Mouse (Mus musculus) inflammation-experienced regulatory T-cells, adult 6 months (primary cell): Measurements from ENCODE around the gene Arhgef40. TPM values are rescaled to one million over a fixed set of nuclear protein-coding genes. Genes with fewer than 3 reads are reported as not detected.
A peak's percentile ranks its signal among the peaks of the same experiment; 100 is the strongest.
"Not testable (repeated sequence)": the region's sequence is repeated elsewhere in the genome, so short reads cannot be mapped to it uniquely, and the experiment has no call there.

Source experiments
- ATAC-seq: one replicate; pipeline ENCODE4 v1.8.0; 2017
- polyA plus RNA-seq, 3 experiments: library from polyadenylated mRNA; unstranded; fragments of 100-300 nt; shearing (Covaris generic); gene quantifications; one replicate each; pipeline ENCODE4 v1.2.1; 2017

Gene Arhgef40
- polyA plus RNA-seq, 3 experiments from 2014 or later, result 0.41 to 1.3 (median 0.90) TPM

- peak; percentile 20 for ATAC-seq
These were observed 34.6 kb downstream of the Arhgef40 start for GRCm38 (mm10) chr14:52019051-52019589.

DNA sequence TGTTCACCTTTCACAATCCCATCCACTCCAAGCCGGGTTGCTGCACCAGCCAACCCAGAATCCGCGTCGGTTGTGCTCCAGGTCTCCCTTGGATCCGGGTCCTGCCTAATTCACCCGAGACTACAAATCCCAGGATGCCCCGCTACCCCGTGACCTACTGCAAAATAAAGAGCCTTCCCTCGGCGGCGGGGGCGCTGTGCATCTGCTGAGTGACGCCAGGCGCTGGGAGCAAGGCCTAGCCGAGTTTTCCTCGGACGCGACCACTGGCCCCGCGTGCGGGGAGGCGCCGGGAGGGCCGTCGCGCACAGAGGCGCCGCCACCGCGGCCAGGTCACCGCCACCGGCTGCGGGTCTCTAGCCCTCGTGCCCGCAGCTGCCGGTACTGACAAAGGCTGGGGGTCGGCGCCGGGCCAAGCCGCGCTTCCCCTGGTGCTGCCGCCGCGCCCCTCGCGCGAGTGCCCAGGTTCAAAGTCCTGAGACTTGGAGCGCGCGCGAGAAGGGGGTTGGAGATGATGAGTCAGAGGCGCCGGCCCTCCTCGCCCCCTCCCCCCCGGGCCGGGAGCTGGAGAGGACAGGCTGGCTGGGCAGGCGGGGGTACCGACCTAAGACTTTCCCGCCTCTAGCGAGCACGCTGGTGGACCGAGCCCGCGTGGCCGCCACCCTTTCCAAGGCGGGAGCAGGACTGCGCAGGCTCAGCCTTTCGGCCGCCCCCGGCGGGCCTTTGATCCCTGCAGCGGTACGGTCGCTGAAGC, 35.2 kb downstream of the Arhgef40 start:
- peak; percentile 76 for ATAC-seq

- ATAC-seq, result peak; percentile 13
These were observed 36.1 kb downstream of the Arhgef40 start, which contains the start of gene Zfp219 for GRCm38 (mm10) chr14:52020486-52021137. Gene Zfp219 (minus strand): TSS chr14:52020733.

DNA sequence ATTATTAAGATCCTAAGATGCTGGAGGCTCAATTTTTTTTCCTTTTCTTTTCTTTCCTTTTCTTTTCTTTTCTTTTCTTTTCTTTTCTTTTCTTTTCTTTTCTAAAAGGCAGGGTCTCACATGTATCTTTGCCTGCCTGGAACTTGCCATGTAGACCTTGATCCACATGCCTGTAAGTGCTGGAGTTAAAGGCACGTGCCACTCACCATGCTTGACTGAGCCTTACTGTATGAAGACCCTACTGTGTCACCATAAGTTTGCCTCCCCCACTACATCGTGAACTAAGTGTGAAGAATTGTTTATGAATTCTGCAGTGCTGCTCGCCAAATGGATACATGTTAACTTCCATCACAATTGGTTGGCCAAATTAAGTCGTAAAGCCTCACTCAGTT, 36.6 kb downstream of the Arhgef40 start:
- ATAC-seq, result no peak

GRCm38 (mm10) chr14:52021568-52022212, 37.2 kb downstream of the Arhgef40 start:
- no peak for ATAC-seq

DNA sequence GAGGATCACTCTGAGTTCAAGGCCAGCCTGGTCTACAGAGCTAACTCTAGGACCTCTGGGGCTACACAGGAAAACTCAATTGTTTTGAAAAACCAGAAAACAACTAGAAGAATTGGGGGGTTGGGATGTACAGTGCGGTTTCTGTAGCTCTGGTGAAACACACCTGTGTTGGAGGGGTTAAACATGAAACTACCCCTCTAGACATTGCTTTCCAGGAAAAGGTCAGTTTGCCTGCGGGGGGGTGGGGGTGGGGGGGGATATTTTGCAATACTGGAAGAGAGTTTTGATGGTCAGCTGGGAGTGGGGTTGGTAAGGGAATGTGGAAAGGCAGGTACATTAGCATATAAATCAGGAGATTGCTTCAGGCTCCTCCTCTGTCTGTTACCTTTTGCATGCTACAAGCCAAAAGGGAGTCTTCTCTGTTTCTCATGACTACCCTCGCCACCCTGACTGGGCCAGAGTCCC, 37.8 kb downstream of the Arhgef40 start:
- no peak for ATAC-seq

- peak; percentile 61 for ATAC-seq
These were observed 38.4 kb downstream of the Arhgef40 start for GRCm38 (mm10) chr14:52022709-52023459.

DNA sequence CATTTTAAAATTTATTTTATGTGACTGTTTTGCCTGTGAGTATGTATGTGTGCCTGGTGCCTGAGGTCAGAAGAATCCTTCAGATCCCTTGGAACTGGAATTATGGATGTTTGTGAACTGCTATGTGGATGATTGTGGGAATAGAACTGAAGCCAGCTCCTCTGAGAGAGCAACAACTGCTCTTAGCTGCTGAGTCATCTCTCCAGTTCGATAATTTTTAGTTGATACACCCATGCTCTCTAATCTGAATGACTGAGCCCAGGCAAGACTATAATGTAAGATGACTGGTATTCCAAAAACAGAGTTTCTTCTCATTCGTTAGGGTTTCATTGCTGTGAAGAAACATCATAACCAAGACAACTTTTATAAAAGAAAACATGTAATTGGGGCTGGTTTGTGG, 39.6 kb downstream of the Arhgef40 start:
- no peak for ATAC-seq

DNA sequence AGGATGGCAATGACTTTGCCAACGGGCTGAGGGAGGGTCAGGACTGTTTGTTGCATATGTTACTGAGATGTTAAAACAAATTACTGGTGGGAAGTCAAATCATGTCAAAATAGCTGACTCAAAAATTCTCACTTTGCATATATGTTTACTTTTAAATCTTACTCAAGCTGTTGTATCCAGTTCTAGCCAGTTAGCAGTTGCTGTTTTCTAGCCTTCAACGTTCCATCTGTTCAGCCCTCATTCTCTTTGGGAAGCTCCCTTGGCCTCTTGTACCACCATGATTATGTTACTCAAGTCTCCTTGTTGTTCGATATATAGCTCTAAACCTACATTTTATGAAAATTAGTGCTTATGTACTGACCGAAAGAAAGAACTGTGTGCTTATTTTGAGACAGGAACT, 41.8 kb downstream of the Arhgef40 start:
- ATAC-seq, result no peak

DNA sequence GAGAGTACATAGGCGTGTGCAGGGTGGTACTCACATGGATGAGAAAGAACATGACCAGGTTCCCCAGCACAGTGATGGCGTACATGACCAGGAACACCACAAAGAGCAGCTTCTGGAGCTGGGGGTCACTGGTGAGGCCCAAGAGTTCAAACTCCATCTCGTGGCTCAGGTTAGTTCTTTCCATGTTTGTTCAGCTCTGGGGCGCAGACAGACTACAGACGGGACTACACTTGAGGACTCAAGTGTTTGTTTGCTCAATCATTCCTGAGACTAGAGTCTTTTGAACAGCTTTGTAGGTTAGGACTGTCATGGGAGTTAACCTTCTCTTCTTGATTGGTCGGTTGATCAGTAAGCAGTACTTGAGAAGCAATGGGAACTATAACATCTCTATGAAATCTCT, 51.4 kb downstream of the Arhgef40 start:
- ATAC-seq, result no peak

DNA sequence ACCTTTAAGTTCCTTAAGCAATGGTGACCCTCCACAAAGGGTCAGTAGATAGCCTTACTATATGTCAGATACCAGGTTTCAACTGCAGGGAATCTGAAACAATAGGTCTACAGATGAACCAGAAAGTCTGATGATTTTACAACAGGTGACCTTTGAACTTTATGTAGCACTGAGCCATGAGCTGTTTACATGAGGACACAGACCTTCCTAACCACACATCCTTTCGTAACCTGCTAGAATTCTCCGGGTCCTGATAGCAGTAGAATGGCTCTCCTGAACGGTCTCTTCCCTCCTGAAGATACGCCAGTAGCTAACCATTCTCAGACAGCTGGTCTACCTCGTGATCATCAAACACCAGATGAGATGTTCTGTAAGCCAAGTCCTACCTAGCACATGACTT, 54.8 kb downstream of the Arhgef40 start:
- no peak for ATAC-seq

- not testable (repeated sequence) for ATAC-seq
These were observed 57.8 kb downstream of the Arhgef40 start, which contains the start of gene Olfr221 for GRCm38 (mm10) chr14:52042359-52042758. Gene Olfr221 (minus strand): TSS chr14:52042459.

DNA sequence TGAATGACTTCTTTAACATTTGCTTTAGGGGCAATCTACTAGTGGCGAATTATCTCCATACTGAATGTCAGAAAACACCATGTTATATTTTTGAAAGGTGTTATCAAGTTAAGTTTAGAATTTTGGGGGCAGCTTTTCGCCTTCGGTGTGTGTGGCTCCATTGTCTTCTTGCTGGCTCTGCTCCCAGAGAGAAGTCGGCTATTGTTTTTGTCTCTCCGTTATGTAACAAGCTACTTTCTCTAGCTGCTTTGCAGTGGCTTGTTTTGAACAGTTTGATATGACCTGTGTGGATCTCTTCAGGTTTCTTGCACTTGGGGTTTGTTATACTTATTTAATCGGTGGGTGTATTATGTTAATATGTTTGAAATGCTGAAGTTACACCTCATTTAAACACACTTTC, 58.9 kb downstream of the Arhgef40 start:
- ATAC-seq, result no peak

DNA sequence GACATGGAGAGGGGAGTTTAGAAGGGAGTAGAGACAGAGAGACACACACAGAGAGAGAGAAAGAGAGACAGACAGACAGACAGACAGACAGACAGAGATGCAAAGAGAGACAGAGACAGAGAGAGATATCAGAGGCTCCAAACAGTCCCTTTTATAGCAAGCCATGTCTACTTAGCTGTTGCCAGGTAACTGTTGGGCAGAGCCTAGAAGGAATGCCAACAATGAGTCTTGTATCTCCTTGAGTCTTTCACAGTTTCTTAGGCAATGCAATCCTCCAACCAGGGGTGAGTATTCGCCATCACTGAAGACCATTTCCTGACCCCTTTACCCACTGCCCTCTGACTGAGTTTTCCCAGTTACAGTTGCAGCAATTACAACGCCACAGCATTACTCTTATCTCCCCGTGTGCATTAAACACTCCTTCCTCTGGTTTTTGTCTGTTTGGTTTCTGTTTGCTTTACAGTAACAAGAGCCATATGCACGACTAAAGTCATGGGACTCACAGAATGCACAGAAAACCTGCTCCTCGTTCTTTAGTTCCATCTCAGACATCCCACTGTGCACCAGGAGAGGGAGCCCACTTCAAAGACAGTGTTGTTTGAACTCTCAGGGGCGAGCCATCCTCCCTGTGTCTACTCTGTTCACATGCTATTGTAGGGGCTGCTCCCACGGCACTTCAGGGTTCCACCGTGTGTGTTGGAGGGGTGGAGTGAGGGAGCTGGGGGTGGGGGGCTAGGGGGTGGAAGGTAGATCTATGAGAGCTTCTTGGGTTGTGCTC, 60.6 kb downstream of the Arhgef40 start:
- ATAC-seq, result no peak

- no peak for ATAC-seq
These were observed 61.5 kb downstream of the Arhgef40 start for GRCm38 (mm10) chr14:52045966-52046565.

GRCm38 (mm10) chr14:52052720-52053119, 68.2 kb downstream of the Arhgef40 start:
- ATAC-seq, result not testable (repeated sequence)

Other genes starting within 250 kb of the Arhgef40 start
- not detected for gene Ang4, start 211.1 kb upstream of the Arhgef40 start, polyA plus RNA-seq
- not detected for gene AY358078, start 184.7 kb upstream of the Arhgef40 start, polyA plus RNA-seq
- gene Ear6, start 131.0 kb upstream of the Arhgef40 start, polyA plus RNA-seq, result not detected
- gene Mettl17, start 99.9 kb upstream of the Arhgef40 start, polyA plus RNA-seq, result 10 to 100 TPM; 26.7 to 75.2 (median 69.3) TPM
- under 1 TPM; 0.29 to 0.40 (median 0.34) TPM for gene Slc39a2, start 91.8 kb upstream of the Arhgef40 start, polyA plus RNA-seq
- 10 to 100 TPM in 2 of 3 experiments, 1 to 10 TPM in 1; 9.3 to 31.1 (median 21.3) TPM for gene Ndrg2, start 70.6 kb upstream of the Arhgef40 start, polyA plus RNA-seq
- not detected for gene Tppp2, start 66.3 kb upstream of the Arhgef40 start, polyA plus RNA-seq
- gene Rnase13, start 61.9 kb upstream of the Arhgef40 start, polyA plus RNA-seq, result not detected
- under 1 TPM in 1 of 3 experiments, not detected in 2; 0.87 TPM for gene Tmem253, start 30.9 kb downstream of the Arhgef40 start, polyA plus RNA-seq
- gene Zfp219, start 36.0 kb downstream of the Arhgef40 start, polyA plus RNA-seq, result 1 to 10 TPM; 1.4 to 1.9 (median 1.6) TPM
- gene Olfr221, start 57.7 kb downstream of the Arhgef40 start, polyA plus RNA-seq, result not detected
- gene Hnrnpc, start 119.3 kb downstream of the Arhgef40 start, polyA plus RNA-seq, result 100 to 1,000 TPM; 399 to 498 (median 471) TPM
- 100 to 1,000 TPM in 1 of 3 experiments, 10 to 100 TPM in 2; 79.7 to 117 (median 94.9) TPM for gene Rpgrip1, start 126.0 kb downstream of the Arhgef40 start, polyA plus RNA-seq
- gene Supt16, start 212.7 kb downstream of the Arhgef40 start, polyA plus RNA-seq, result 10 to 100 TPM; 44.2 to 48.2 (median 46.3) TPM